Mouse (Mus musculus) inflammation-experienced regulatory T-cells, adult 6 months (primary cell): Measurements from ENCODE around the gene Ccdc84. TPM values are rescaled to one million over a fixed set of nuclear protein-coding genes. Genes with fewer than 3 reads are reported as not detected.
"Not testable (repeated sequence)": the region's sequence is repeated elsewhere in the genome, so short reads cannot be mapped to it uniquely, and the experiment has no call there.

Experiments
- ATAC-seq: one replicate; pipeline ENCODE4 v1.8.0; 2017
- polyA plus RNA-seq, 3 experiments: library from polyadenylated mRNA; unstranded; fragments of 100-300 nt; shearing (Covaris generic); gene quantifications; one replicate each; pipeline ENCODE4 v1.2.1; 2017

Gene Ccdc84
- polyA plus RNA-seq: 10 to 100 TPM; 13.6 to 35.6 (median 25.7) TPM

DNA sequence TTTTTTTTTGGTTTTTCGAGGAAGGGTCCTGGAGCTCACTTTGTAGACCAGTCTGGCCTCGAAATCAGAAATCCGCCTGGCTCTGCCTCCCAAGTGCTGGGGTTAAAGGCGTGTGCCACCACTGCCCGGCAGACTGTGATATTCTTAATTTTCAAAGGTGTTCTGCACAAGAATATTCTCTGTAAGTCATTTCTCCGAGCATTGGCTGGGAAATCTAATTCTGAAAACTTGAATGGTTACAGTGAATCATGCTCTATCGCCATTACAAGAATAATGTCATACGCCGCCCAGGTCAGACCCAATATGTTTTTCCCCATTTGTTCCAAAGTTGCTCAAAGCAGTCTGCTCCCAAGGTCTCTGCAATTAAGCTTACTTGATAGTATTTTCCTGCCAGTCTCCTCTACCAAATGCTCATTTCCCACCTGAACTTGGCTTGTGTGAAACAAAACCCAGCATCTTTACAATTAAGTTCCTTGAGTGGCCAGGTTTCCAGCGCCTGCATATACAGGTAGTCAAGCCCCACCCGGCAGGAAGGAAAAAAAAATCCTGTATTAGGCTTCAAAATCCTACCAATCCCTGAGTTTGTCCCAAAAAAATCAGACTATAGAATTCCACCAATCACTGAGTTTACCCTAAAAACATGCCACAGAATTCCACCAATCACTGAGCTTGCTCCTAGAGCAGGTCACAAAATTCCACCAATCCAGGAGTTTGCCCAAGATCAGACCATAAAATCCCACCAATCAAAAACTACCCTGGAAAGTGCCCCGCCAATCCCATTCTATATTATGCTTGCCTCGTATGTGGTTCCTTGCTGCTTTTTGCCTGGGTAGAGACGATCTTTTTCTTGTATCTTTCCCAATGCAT lies at the start of gene Ccdc84:
TSS of gene Ccdc84 (minus strand) at position 51 of the 867 bp plus-strand sequence.
- ATAC-seq: no peak

DNA sequence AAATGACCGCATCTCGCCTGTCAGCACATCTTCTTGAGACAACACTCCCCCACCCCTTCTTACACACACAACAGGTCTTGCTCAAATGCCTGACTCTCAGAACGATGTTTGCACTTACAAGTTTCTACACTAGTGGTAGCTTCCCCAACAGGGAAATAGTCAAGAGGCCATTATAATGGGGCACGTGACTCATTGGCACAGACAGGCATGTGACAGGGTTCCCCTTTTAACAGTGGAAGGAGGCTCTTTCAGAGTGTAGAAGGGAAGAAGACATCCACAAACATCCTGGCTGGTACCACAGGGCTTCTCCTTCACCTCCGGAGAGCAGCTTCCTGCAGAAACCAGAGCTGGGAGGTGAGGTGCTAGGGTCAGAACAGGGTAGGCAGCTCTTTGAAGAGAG lies 43.6 kb upstream of the Ccdc84 start:
- ATAC-seq: no peak

DNA sequence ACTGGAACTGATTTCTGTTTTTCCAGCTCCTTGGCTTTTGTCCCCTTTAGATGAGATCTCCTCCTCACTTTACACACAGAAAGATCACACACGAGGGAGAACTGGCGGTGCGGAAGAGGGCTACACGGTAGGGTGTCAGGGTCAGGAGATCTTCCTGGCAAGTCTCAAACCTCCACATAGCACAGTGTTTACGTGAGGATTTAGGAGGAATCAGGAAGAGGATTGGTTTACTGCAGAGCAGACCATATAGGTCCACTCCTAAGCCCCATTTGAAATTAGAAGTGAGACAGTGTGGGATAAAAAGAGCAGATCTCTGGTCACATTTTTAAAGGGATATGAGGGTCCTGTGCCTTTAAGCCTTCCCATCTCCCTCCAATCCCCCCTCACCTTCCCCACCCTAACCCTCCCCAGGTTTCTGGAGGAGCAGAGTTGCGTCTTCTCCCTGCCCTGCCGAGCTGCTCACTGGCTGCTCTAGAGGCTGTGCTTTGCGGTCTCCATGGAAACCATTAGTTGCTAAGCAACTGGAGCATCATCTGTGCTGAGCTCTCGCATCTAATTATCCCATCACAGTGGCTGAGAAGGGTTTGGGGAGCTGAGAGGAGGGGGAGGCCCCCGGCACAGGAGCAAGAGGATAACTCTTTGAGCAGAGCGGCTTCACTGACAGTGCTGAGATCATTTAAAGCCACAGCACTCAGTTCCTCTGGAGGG lies 38.8 kb upstream of the Ccdc84 start:
- ATAC-seq: no peak

GRCm38 (mm10) chr9:44454891-44455220 lies 36.5 kb upstream of the Ccdc84 start, which contains the start of gene Upk2:
Gene Upk2, minus strand, starts transcription at chr9:44454976.
- no peak for ATAC-seq

DNA sequence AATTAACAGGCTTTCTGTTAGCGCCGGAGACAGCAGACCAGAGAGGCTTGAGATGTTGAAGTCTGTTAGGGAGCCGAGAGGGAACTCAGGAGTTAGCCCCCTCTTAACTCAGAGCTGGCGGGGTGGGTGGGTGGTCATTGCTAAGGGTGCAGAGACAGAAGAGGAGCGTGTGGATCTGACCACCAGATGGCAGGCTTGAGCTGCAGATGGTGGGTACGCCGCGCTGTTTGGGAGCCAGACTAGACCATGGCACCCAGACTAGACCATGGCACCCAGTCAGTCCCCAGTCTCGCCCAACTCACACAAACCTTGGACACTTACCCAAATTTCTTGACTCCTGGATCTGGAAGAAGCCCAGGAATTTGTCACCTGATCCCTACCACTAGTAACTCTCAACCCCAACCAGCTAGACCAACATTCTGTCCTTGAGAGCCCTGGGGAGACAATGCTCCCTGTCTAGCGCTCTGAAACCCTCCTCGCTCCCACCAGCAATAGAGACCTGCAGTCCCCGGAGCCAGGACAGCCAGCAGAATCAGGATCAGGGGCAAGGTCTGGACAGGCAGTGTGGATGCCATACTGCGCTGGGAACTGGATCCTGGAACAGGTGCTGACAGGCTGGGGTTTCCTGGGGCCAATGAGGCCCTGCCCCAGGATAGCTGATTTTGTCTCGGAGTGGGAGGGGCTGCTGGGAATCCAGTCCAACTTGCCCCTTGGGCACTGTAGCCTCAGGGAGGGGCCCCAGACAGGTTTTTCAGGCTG lies 35.9 kb upstream of the Ccdc84 start:
- ATAC-seq: peak; percentile 77

DNA sequence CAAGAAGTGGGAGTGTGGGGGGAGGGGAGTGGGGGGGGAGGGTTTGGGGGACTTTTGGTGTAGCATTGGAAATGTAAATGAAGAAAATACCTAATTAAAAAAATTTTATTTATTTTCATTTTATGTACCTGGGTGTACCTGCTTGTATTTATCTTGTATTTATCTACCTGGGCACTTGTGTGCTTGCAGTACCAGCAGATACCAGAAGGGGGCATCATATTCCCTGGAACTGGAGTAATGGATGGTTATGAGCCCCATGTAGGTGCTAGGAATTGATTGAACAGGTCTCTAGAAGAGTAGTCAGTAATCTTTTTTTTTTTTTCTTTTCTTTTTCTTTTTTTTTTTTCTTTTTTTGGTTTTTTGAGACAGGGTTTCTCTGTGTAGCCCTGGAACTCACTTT lies 32.0 kb upstream of the Ccdc84 start:
- no peak for ATAC-seq

GRCm38 (mm10) chr9:44444402-44445025 lies 26.1 kb upstream of the Ccdc84 start:
- ATAC-seq: not testable (repeated sequence)

DNA sequence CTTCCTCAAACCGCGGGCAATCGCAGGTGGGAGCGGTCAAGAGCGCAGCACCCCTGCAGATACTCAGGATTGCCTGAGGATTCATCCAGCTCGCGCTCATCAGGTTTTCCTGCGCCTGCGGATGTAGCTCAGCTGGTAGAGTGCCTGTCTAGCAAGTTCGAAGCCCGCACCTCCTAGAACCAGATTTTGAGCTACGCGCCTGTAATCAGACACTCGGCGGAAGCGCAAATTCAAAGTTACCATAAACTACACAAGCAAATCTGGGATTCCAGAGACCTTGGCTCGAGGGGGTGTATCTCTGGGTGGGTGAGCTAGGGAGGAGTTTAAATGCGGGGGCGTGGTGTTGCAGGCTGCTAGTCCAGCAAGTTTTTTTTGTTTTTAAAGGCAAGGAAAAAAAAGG lies 22.6 kb upstream of the Ccdc84 start, which contains the start of gene Foxr1:
TSS of gene Foxr1 (minus strand) at position 176 of the 400 bp plus-strand sequence.
- ATAC-seq: no peak

GRCm38 (mm10) chr9:44435747-44436146 lies 17.4 kb upstream of the Ccdc84 start:
- ATAC-seq: no peak

DNA sequence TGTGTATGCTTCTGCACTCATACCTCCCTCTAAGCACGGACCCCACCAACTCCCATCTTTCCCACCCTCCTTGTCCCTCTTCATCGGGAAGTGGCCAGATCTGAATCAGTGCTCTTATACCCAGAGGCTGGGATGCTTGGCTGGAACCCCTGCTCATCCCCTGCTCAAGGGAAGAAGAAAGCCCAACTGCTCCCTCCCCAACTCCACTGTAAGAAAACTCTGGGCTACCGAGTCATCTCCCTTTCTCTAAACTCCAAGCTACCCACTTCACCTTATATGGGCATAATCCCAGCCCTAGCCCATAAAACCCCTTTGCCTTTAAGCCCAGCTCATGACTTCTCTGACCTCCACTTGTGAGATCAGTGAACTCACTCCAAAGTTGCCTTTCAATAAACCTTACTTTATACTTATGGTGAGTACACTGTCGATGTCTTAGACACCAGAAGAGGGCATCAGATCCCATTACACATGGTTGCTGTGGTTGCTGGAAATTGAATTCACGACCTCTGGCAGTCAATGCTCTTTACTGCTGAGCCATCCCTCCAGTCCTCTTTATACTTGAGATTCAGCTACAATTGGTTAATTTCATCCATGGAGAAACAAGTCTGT lies 14.3 kb upstream of the Ccdc84 start:
- ATAC-seq: no peak

GRCm38 (mm10) chr9:44423576-44423975 lies 5.2 kb upstream of the Ccdc84 start:
- ATAC-seq: no peak

GRCm38 (mm10) chr9:44420280-44420898 lies 2.0 kb upstream of the Ccdc84 start:
- no peak for ATAC-seq

GRCm38 (mm10) chr9:44419730-44420129 lies 1.4 kb upstream of the Ccdc84 start:
- not testable (repeated sequence) for ATAC-seq

- peak; percentile 88 for ATAC-seq
Measured at GRCm38 (mm10) chr9:44417892-44418363, 441 bp downstream of the Ccdc84 start.

DNA sequence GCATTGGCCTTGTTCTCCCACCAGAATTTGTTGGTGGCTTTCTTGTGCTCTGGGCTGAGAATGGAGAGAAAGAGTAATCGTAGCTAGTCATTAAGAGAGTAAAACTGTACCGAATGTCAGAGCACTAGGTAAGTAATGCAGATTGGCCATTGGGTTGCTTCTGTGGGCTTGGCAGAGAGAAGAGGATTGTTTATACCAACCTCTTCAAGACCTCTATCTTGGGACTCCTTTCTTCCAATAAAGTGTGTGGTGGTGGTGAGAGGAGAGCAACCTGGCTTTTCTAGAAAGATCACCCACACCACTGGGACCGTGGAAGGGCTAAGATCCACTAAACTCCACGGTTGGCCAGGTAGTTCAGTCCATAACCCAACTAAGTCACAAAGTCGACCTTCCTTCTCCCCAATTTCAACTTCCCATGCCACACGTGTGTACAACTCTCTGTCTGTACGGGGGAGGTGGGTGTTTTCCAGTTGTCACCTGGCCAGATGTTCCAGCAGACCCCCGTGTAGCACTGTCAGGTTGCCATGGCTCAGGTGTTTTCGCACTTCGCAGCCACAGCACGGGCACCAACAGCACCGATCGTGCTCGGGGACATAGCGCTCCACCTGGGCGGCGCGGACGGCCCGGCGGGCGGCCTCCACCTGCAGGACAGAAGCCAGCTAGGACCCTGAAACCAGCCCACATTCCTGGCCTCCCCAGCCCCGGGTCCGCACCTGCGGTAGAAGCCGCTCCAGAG lies 1.0 kb downstream of the Ccdc84 start:
- peak; percentile 42 for ATAC-seq

DNA sequence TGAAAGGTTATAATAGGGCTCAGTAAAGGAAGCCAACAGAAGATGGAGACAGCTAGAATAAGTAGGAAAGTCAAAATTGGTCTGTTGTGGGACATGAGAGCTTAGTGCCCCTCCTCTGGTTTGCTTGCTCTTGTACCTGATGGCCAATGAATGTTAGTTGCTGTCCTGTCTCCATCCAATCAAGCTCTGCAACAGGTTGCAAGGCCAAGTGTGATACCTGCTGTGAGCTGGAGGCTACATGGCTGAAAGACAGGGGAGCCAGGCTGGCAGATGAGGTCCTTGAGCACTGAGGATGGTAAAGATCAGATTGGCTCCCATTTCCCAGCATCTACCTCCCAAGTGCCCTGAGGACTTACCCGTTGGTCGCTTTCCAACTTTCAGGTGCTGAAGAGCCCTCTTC lies 5.6 kb downstream of the Ccdc84 start:
- no peak for ATAC-seq

GRCm38 (mm10) chr9:44412306-44412705 lies 6.1 kb downstream of the Ccdc84 start:
- no peak for ATAC-seq

- ATAC-seq: no peak
Measured at GRCm38 (mm10) chr9:44411601-44412130, 6.7 kb downstream of the Ccdc84 start.

- no peak for ATAC-seq
Measured at GRCm38 (mm10) chr9:44410647-44411336, 7.6 kb downstream of the Ccdc84 start.

- not testable (repeated sequence) for ATAC-seq
Measured at GRCm38 (mm10) chr9:44408693-44409092, 9.7 kb downstream of the Ccdc84 start.
